Mouse (Mus musculus): ENCODE data around the gene Pskh1. TPM values are rescaled to one million over a fixed set of nuclear protein-coding genes. Genes with fewer than 3 reads are reported as not detected.

Pskh1 gene
- polyA plus RNA-seq, 1 experiment = 14.4 TPM

GRCm38 (mm10) chr8:105951057-105951659, 50.9 kb downstream of the Pskh1 start:
- Histone ChIP-seq H3K27me3 (ENCODE audit: control insufficient read depth, insufficient read depth, insufficient read length) (no peaks in the 10 kb centered on the region), H3ac (ENCODE audit: control insufficient read depth, insufficient read length, low read depth) (no peak overlapping the region), H3K4me3 (ENCODE audit: insufficient read depth, poor library complexity, severe bottlenecking) (no peak overlapping the region), H3K36me3 (ENCODE audit: control insufficient read depth, insufficient read depth) (peaks cover 58% of the 10 kb centered on the region), H3K79me2 (ENCODE audit: control insufficient read depth, insufficient read depth) (no peaks in the 10 kb centered on the region), H3K79me3 (ENCODE audit: low read depth) (no peaks in the 10 kb centered on the region)
- no peak for TF ChIP-seq CTCF (IDR thresholded peaks at IDR 0.05; ENCODE audit: control insufficient read depth, insufficient read depth, insufficient read length)
- TF ChIP-seq CEBPB (IDR thresholded peaks at IDR 0.05; ENCODE audit: low read depth) = no peak
- TF ChIP-seq MYOG (IDR thresholded peaks at IDR 0.05; ENCODE audit: control insufficient read depth, extremely low read depth, insufficient read length) = no peak
- TF ChIP-seq MAX (IDR thresholded peaks at IDR 0.05) = no peak
- TF ChIP-seq USF1 (IDR thresholded peaks at IDR 0.05; ENCODE audit: low read depth) = no peak
- no peak for TF ChIP-seq FOSL1 (IDR thresholded peaks at IDR 0.05; ENCODE audit: insufficient read depth, low read length, poor library complexity, severe bottlenecking)
- TF ChIP-seq MYOD1 (IDR thresholded peaks at IDR 0.05; ENCODE audit: control insufficient read depth, insufficient read length, low read depth) = no peak

GRCm38 (mm10) chr8:105956556-105956955, 56.3 kb downstream of the Pskh1 start:
- Histone ChIP-seq H3ac (ENCODE audit: control insufficient read depth, insufficient read length, low read depth) (no peak overlapping the region), H3K79me3 (ENCODE audit: low read depth) (peaks cover 16% of the 10 kb centered on the region), H3K79me2 (ENCODE audit: control insufficient read depth, insufficient read depth) (peaks cover 27% of the 10 kb centered on the region), H3K4me3 (ENCODE audit: insufficient read depth, poor library complexity, severe bottlenecking) (no peak overlapping the region), H3K27me3 (ENCODE audit: control insufficient read depth, insufficient read depth, insufficient read length) (no peaks in the 10 kb centered on the region), H3K36me3 (ENCODE audit: control insufficient read depth, insufficient read depth) (peaks cover 65% of the 10 kb centered on the region)
- no peak for TF ChIP-seq CEBPB (IDR thresholded peaks at IDR 0.05; ENCODE audit: low read depth)
- no peak for TF ChIP-seq USF1 (IDR thresholded peaks at IDR 0.05; ENCODE audit: low read depth)
- TF ChIP-seq MYOD1 (IDR thresholded peaks at IDR 0.05; ENCODE audit: control insufficient read depth, insufficient read length, low read depth) = no peak
- TF ChIP-seq FOSL1 (IDR thresholded peaks at IDR 0.05; ENCODE audit: insufficient read depth, low read length, poor library complexity, severe bottlenecking) = no peak
- no peak for TF ChIP-seq MAX (IDR thresholded peaks at IDR 0.05)
- TF ChIP-seq MYOG (IDR thresholded peaks at IDR 0.05; ENCODE audit: control insufficient read depth, extremely low read depth, insufficient read length) = no peak
- TF ChIP-seq CTCF (IDR thresholded peaks at IDR 0.05; ENCODE audit: control insufficient read depth, insufficient read depth, insufficient read length) = no peak

DNA sequence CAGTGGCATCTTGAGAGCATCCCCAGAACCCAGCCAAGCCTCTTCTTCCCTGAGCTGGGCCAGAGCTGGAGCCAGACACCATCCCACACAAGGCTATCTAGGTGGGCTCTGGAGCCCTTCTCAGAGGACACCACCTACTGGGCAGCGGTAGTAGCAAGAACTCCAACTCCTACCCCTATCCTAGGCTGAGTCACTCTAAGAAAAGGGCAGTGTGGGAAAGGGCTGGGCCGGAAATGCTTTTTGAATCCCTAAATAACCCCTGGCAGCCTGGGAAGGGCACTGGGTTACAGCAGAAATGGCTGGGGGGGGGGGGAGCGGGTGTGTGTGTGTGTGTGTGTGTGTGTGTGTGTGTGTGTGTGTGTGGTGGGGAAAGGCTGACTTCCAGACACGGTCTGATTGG, 57.6 kb downstream of the Pskh1 start:
- H3K36me3 ChIP-seq (ENCODE audit: control insufficient read depth, insufficient read depth) = peaks cover 57% of the 10 kb centered on the region
- H3ac ChIP-seq (ENCODE audit: control insufficient read depth, insufficient read length, low read depth) = peak overlapping the region; percentile 26
- TF ChIP-seq USF1 (IDR thresholded peaks at IDR 0.05; ENCODE audit: low read depth) = no peak
- TF ChIP-seq CTCF (IDR thresholded peaks at IDR 0.05; ENCODE audit: control insufficient read depth, insufficient read depth, insufficient read length) = peak; percentile 23
- H3K79me2 ChIP-seq (ENCODE audit: control insufficient read depth, insufficient read depth) = peaks cover 39% of the 10 kb centered on the region
- peaks cover 28% of the 10 kb centered on the region for H3K79me3 ChIP-seq (ENCODE audit: low read depth)
- H3K4me3 ChIP-seq (ENCODE audit: insufficient read depth, poor library complexity, severe bottlenecking) = no peak overlapping the region
- no peaks in the 10 kb centered on the region for H3K27me3 ChIP-seq (ENCODE audit: control insufficient read depth, insufficient read depth, insufficient read length)

DNA sequence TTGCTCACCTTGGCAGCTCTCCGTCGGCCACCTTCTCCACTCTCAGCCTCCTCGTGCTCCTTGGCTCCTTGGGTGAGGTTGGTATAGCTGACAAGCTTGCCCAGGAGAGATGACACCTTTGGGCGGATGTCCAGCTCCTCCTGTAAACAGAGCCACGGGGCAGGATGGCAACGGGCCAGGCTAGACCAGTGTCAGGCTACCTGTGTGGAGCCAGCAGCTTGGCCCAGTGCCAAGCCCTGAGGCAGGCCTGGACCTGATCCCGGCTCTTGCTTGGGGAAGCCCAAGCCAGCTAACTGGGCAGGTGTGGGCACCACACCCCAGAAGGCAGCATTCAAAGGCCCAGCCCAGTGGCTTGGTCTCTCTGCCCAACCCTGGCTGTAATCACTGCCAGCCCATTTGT, 59.1 kb downstream of the Pskh1 start:
- no peaks in the 10 kb centered on the region for H3K27me3 ChIP-seq (ENCODE audit: control insufficient read depth, insufficient read depth, insufficient read length)
- peaks cover 47% of the 10 kb centered on the region for H3K36me3 ChIP-seq (ENCODE audit: control insufficient read depth, insufficient read depth)

DNA sequence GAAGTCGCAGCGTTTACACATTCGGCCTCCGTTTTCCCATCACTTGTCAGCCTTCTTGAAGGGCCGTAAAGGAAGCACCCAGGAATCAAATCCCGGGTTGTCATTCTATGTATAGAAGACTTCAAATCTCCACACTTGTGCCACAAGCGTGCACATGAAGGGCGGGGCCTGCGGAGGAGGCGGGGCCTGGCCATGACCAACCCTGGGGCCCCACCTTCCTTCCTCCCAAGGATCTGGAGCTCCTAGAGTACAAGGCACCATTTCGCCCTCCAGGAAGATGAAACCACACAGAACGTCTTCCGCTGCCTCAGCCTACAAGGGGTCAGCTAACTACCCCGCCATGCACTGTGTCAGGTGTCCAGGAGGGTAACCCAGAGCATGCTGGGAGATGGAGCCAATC, 60.9 kb downstream of the Pskh1 start:
- Histone ChIP-seq H3K36me3 (ENCODE audit: control insufficient read depth, insufficient read depth) (peaks cover 34% of the 10 kb centered on the region), H3K4me3 (ENCODE audit: insufficient read depth, poor library complexity, severe bottlenecking) (no peak overlapping the region), H3K79me3 (ENCODE audit: low read depth) (peaks cover 50% of the 10 kb centered on the region), H3K79me2 (ENCODE audit: control insufficient read depth, insufficient read depth) (peaks cover 70% of the 10 kb centered on the region), H3K27me3 (ENCODE audit: control insufficient read depth, insufficient read depth, insufficient read length) (no peaks in the 10 kb centered on the region), H3ac (ENCODE audit: control insufficient read depth, insufficient read length, low read depth) (no peak overlapping the region)
- TF ChIP-seq CTCF (IDR thresholded peaks at IDR 0.05; ENCODE audit: control insufficient read depth, insufficient read depth, insufficient read length) = no peak
- TF ChIP-seq USF1 (IDR thresholded peaks at IDR 0.05; ENCODE audit: low read depth) = no peak
- no peak for TF ChIP-seq CEBPB (IDR thresholded peaks at IDR 0.05; ENCODE audit: low read depth)
- no peak for TF ChIP-seq FOSL1 (IDR thresholded peaks at IDR 0.05; ENCODE audit: insufficient read depth, low read length, poor library complexity, severe bottlenecking)
- TF ChIP-seq MAX (IDR thresholded peaks at IDR 0.05) = no peak
- no peak for TF ChIP-seq MYOD1 (IDR thresholded peaks at IDR 0.05; ENCODE audit: control insufficient read depth, insufficient read length, low read depth)
- no peak for TF ChIP-seq MYOG (IDR thresholded peaks at IDR 0.05; ENCODE audit: control insufficient read depth, extremely low read depth, insufficient read length)

More for the DNA sequence above, 59.1 kb downstream of the Pskh1 start:
- H3K79me2 ChIP-seq (ENCODE audit: control insufficient read depth, insufficient read depth) = peaks cover 55% of the 10 kb centered on the region
- H3ac ChIP-seq (ENCODE audit: control insufficient read depth, insufficient read length, low read depth) = no peak overlapping the region
- TF ChIP-seq CEBPB (IDR thresholded peaks at IDR 0.05; ENCODE audit: low read depth) = no peak
- TF ChIP-seq FOSL1 (IDR thresholded peaks at IDR 0.05; ENCODE audit: insufficient read depth, low read length, poor library complexity, severe bottlenecking) = no peak
- TF ChIP-seq USF1 (IDR thresholded peaks at IDR 0.05; ENCODE audit: low read depth) = no peak
- TF ChIP-seq MAX (IDR thresholded peaks at IDR 0.05) = no peak
- TF ChIP-seq CTCF (IDR thresholded peaks at IDR 0.05; ENCODE audit: control insufficient read depth, insufficient read depth, insufficient read length) = no peak
- TF ChIP-seq MYOD1 (IDR thresholded peaks at IDR 0.05; ENCODE audit: control insufficient read depth, insufficient read length, low read depth) = no peak
- TF ChIP-seq MYOG (IDR thresholded peaks at IDR 0.05; ENCODE audit: control insufficient read depth, extremely low read depth, insufficient read length) = no peak
- H3K79me3 ChIP-seq (ENCODE audit: low read depth) = peaks cover 43% of the 10 kb centered on the region
- no peak overlapping the region for H3K4me3 ChIP-seq (ENCODE audit: insufficient read depth, poor library complexity, severe bottlenecking)

DNA sequence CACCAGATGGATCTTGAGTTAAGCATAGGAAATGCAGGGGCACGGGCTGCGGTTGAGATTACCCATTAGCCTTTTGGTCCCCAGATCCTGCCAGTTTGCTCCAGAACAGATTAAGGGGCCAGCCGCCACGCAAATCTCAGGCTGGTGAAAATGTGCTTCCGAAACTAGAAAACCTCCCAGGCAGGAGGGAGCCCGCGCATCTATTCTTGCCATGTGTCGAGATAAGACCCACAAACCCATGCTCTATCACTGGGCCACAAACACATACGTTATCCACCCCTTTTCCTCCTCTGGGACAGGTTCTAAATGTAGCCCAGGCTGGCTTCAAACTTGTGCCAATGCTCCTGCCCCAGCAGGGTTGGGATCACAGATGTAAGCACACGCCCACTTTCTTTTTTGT, 61.3 kb downstream of the Pskh1 start:
- H3K27me3 ChIP-seq (ENCODE audit: control insufficient read depth, insufficient read depth, insufficient read length) = no peaks in the 10 kb centered on the region
- peaks cover 70% of the 10 kb centered on the region for H3K79me2 ChIP-seq (ENCODE audit: control insufficient read depth, insufficient read depth)
- H3ac ChIP-seq (ENCODE audit: control insufficient read depth, insufficient read length, low read depth) = no peak overlapping the region
- TF ChIP-seq CEBPB (IDR thresholded peaks at IDR 0.05; ENCODE audit: low read depth) (no peak), CTCF (IDR thresholded peaks at IDR 0.05; ENCODE audit: control insufficient read depth, insufficient read depth, insufficient read length) (no peak), MAX (IDR thresholded peaks at IDR 0.05) (no peak), USF1 (IDR thresholded peaks at IDR 0.05; ENCODE audit: low read depth) (no peak), MYOG (IDR thresholded peaks at IDR 0.05; ENCODE audit: control insufficient read depth, extremely low read depth, insufficient read length) (no peak), FOSL1 (IDR thresholded peaks at IDR 0.05; ENCODE audit: insufficient read depth, low read length, poor library complexity, severe bottlenecking) (no peak), MYOD1 (IDR thresholded peaks at IDR 0.05; ENCODE audit: control insufficient read depth, insufficient read length, low read depth) (no peak)
- H3K36me3 ChIP-seq (ENCODE audit: control insufficient read depth, insufficient read depth) = peaks cover 30% of the 10 kb centered on the region
- H3K79me3 ChIP-seq (ENCODE audit: low read depth) = peaks cover 48% of the 10 kb centered on the region
- H3K4me3 ChIP-seq (ENCODE audit: insufficient read depth, poor library complexity, severe bottlenecking) = no peak overlapping the region
